Mouse (Mus musculus) lung, adult 18-20 months (tissue): ENCODE results near the gene Pmpca.
A peak's percentile ranks its signal among the peaks of the same experiment; 100 is the strongest.
"Not testable (repeated sequence)": the region's sequence is repeated elsewhere in the genome, so short reads cannot be mapped to it uniquely, and the experiment has no call there.

Source experiments
- DNase-seq, 2 experiments: peaks; one replicate each; pipeline ENCODE4 v3.0.0; 2022; ENCODE audit warnings: mixed read lengths in 2 of 2

Gene Pmpca

GRCm38 (mm10) chr2:26372396-26372795 lies 16.7 kb upstream of the Pmpca start:
- DNase-seq = no peak

- DNase-seq = peak; percentile 83 to 89
Observed at GRCm38 (mm10) chr2:26380131-26380771, 8.9 kb upstream of the Pmpca start, which contains the start of gene Snapc4. Snapc4 (minus strand) TSS chr2:26380653.

GRCm38 (mm10) chr2:26380871-26381270 lies 8.3 kb upstream of the Pmpca start:
- DNase-seq = not testable (repeated sequence)

GRCm38 (mm10) chr2:26387713-26388112 lies 1.4 kb upstream of the Pmpca start:
- DNase-seq = no peak

- DNase-seq = peak; percentile 12 to 22
Observed at GRCm38 (mm10) chr2:26388682-26389153, 421 bp upstream of the Pmpca start.

- DNase-seq = no peak
Observed at GRCm38 (mm10) chr2:26390954-26391353, 1.8 kb downstream of the Pmpca start.

GRCm38 (mm10) chr2:26391617-26392016 lies 2.5 kb downstream of the Pmpca start:
- DNase-seq = no peak

- DNase-seq = no peak
Observed at GRCm38 (mm10) chr2:26398978-26399377, 9.8 kb downstream of the Pmpca start.

GRCm38 (mm10) chr2:26399647-26400046 lies 10.5 kb downstream of the Pmpca start:
- DNase-seq = no peak

GRCm38 (mm10) chr2:26400296-26400695 lies 11.2 kb downstream of the Pmpca start:
- no peak for DNase-seq

GRCm38 (mm10) chr2:26401023-26401422 lies 11.9 kb downstream of the Pmpca start:
- DNase-seq = no peak

- DNase-seq = no peak
Observed at GRCm38 (mm10) chr2:26402265-26402664, 13.1 kb downstream of the Pmpca start.

GRCm38 (mm10) chr2:26403306-26403705 lies 14.2 kb downstream of the Pmpca start:
- DNase-seq = no peak

GRCm38 (mm10) chr2:26408515-26409356 lies 19.6 kb downstream of the Pmpca start, which contains the start of gene Inpp5e:
Inpp5e (minus strand) TSS chr2:26409203.
- DNase-seq = peak; percentile 96 to 97

- DNase-seq = no peak
Observed at GRCm38 (mm10) chr2:26409362-26409761, 20.2 kb downstream of the Pmpca start.

- DNase-seq = no peak
Observed at GRCm38 (mm10) chr2:26410091-26410490, 21.0 kb downstream of the Pmpca start.

- no peak for DNase-seq
Observed at GRCm38 (mm10) chr2:26410931-26411411, 21.8 kb downstream of the Pmpca start.

GRCm38 (mm10) chr2:26417066-26417465 lies 27.9 kb downstream of the Pmpca start:
- DNase-seq = no peak

- DNase-seq = no peak
Observed at GRCm38 (mm10) chr2:26418120-26418519, 29.0 kb downstream of the Pmpca start.

- no peak for DNase-seq
Observed at GRCm38 (mm10) chr2:26421969-26422368, 32.8 kb downstream of the Pmpca start.

- DNase-seq = no peak
Observed at GRCm38 (mm10) chr2:26423086-26423485, 33.9 kb downstream of the Pmpca start.

- no peak for DNase-seq
Observed at GRCm38 (mm10) chr2:26424541-26424940, 35.4 kb downstream of the Pmpca start.

- no peak for DNase-seq
Observed at GRCm38 (mm10) chr2:26429851-26430250, 40.7 kb downstream of the Pmpca start.
